Mouse (Mus musculus) olfactory bulb, adult 2 months (tissue): ENCODE measurements around the gene Fadd.

Experiments
- CTCF ChIP-seq: fragments of 200-500 bp; IDR thresholded peaks from 2 replicates; pipeline ENCODE4 v1.5.1; 2012; ENCODE audit warnings: low read depth, mild to moderate bottlenecking, low read length, moderate library complexity; ENCODE audit not compliant: insufficient read depth
- POLR2A ChIP-seq: fragments of 200-500 bp; IDR thresholded peaks from 2 replicates; pipeline ENCODE4 v1.6.1; 2012; ENCODE audit warnings: mild to moderate bottlenecking, low read depth, low read length, moderate library complexity; ENCODE audit not compliant: insufficient read depth

DNA sequence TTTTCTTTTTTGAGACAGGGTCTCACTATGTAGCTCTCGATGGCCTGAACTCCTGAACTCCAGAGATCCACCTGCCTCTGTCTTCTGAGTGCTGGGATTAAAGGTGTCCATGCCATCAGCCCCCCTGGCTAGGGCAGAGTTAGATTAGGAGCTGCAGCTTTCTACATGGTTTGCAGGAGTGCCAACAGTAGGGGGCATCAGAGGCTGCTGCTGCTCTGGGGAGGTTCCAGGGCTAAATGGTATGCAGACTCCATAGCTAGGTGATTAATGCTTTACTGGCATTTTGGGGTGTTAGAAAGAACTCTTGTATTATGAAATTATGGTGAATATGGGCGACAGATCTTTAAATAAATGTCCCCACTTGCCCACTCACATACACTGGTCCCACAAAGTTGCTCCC lies 5.0 kb upstream of the Fadd start:
- TF ChIP-seq CTCF (0 out of 2 replicates have a peak, but pooled peaks have one; percentile 22), POLR2A (no peak)
